Mouse (Mus musculus) liver, postnatal 0 days (tissue): ENCODE results near the gene Pcsk6. TPM values are rescaled to one million over a fixed set of nuclear protein-coding genes. Genes with fewer than 3 reads are reported as not detected.

Experiments
- ATAC-seq: fragments of 200-750 bp; cut with Nextera tagmentation; 2 replicates; pipeline ENCODE4 v1.8.0; 2017; ENCODE audit warnings: mild to moderate bottlenecking, moderate library complexity
- DNase-seq: peaks from one replicate; pipeline ENCODE4 v3.0.0-alpha.2; 2016
- H3K27ac ChIP-seq: fragments of 300-500 bp; sonication (generic); 2 replicates; pipeline ENCODE4 v1.5.1; 2014; ENCODE audit warnings: antibody characterized with exemption, moderate library complexity, mild to moderate bottlenecking, low read depth
- H3K27me3 ChIP-seq: fragments of 300-500 bp; sonication (generic); 2 replicates; pipeline ENCODE4 v1.6.1; 2014; ENCODE audit warnings: low read length, control low read depth, mixed read lengths; ENCODE audit not compliant: insufficient read depth
- H3K36me3 ChIP-seq: fragments of 300-500 bp; sonication (generic); replicated peaks from 2 replicates; pipeline ENCODE4 v1.6.1; 2014; ENCODE audit warnings: mild to moderate bottlenecking, control low read depth, low read length, moderate library complexity, mixed read lengths; ENCODE audit not compliant: insufficient read depth
- H3K4me1 ChIP-seq: fragments of 300-500 bp; sonication (generic); 2 replicates; pipeline ENCODE4 v1.6.1; 2014; ENCODE audit warnings: antibody characterized with exemption, mild to moderate bottlenecking, control low read depth; ENCODE audit not compliant: insufficient read depth
- H3K4me2 ChIP-seq: fragments of 300-500 bp; sonication (generic); 2 replicates; pipeline ENCODE4 v1.6.1; 2014; ENCODE audit warnings: low read depth, mild to moderate bottlenecking, low read length, moderate library complexity, mixed read lengths
- H3K4me3 ChIP-seq: fragments of 300-500 bp; sonication (generic); 2 replicates; pipeline ENCODE4 v1.5.1; 2014; ENCODE audit warnings: low read depth, low read length
- H3K9ac ChIP-seq: fragments of 300-500 bp; sonication (generic); replicated peaks from 2 replicates; pipeline ENCODE4 v1.6.1; 2014; ENCODE audit warnings: mild to moderate bottlenecking, moderate library complexity
- H3K9me3 ChIP-seq: fragments of 300-500 bp; sonication (generic); 2 replicates; pipeline ENCODE4 v1.6.1; 2016; ENCODE audit warnings: mild to moderate bottlenecking, control low read depth, low read length, mixed read lengths
- CTCF ChIP-seq: sonication (generic); IDR thresholded peaks from 2 replicates; pipeline ENCODE4 v1.5.1; 2016; ENCODE audit warnings: antibody characterized with exemption, low read depth
- EP300 ChIP-seq: IDR thresholded peaks from 2 replicates; pipeline ENCODE4 v1.6.1; 2016; ENCODE audit warnings: antibody characterized with exemption, low read depth, mild to moderate bottlenecking
- WGBS: fragments of 180-500 bp; shearing (Covaris S2); extraction: QIAGEN DNeasy Blood & Tissue Kit; methylation state at CpG from one replicate; pipeline ENCODE4 v1.1.7; 2014; ENCODE audit not compliant: insufficient replicate concordance; 5-methylcytosine and 5-hydroxymethylcytosine counted together
- polyA plus RNA-seq: library from polyadenylated mRNA; unstranded; fragments of >200 nt; fragmentation: Nextera tagmentation; extraction: Ambion mirVana; gene quantifications from 2 replicates; pipeline ENCODE4 v1.2.1, GENCODE M21; 2015

Pcsk6 gene
- polyA plus RNA-seq, 1 experiment from 2014 or later: 3.6 TPM

- ATAC-seq: peak; percentile 95
- H3K36me3 ChIP-seq: peaks cover 3% of the 10 kb centered on the region; the same call in 1 of the 2 replicates
- H3K9me3 ChIP-seq: no peaks in the 10 kb centered on the region
- WGBS: 63% methylated on average over 5 of the region's 5 CpGs
- H3K27ac ChIP-seq: peak overlapping the region; percentile 81
- TF ChIP-seq EP300: no peak
- TF ChIP-seq CTCF: no peak
- DNase-seq: peak; percentile 44
- H3K27me3 ChIP-seq: no peaks in the 10 kb centered on the region
- H3K9ac ChIP-seq: no peak overlapping the region
- H3K4me3 ChIP-seq: no peak overlapping the region
- H3K4me1 ChIP-seq: no peaks in the 10 kb centered on the region
- H3K4me2 ChIP-seq: 0 out of 2 replicates have a peak overlapping the region, but pooled peaks have one; percentile 22
Observed at GRCm38 (mm10) chr7:65958105-65958504, 96.6 kb downstream of the Pcsk6 start.

DNA sequence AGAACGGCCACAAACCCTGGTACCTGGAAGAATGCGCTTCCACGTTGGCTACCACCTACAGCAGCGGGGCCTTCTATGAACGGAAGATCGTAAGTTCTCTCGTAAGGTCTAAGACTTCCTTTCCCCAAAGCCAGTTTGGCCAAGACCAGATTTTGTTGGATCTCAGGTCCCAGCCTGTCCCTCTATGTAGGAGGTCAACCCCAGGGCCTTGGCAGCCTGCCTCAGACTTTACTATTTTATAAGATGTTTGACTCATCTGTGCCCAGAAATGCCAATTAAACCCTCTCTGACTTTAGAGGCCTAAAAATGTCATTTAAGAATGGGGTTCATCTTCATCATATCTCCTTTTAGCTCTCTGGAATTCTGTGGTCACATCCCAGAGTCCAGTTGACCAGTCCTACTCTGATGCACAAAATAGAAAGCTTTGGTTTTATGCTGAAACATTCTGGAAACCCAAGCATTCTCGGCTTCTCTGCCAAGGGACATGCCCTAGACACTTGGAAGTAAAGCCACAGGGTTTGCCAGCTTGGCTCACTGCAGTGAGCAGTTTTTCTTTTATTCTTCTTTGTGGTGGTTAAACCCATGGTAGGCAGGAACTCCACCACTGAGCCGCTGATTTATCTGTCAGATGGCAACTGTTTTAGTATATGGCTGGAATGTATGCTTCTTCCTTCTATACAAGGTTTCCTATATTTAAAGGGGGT lies 97.8 kb downstream of the Pcsk6 start:
- H3K27me3 ChIP-seq: no peaks in the 10 kb centered on the region
- H3K36me3 ChIP-seq: peaks cover 5% of the 10 kb centered on the region; the same call in 1 of the 2 replicates
- no peak overlapping the region for H3K4me2 ChIP-seq
- TF ChIP-seq EP300 (no peak), CTCF (no peak)
- no peak overlapping the region for H3K9ac ChIP-seq
- H3K9me3 ChIP-seq: no peaks in the 10 kb centered on the region
- H3K4me1 ChIP-seq: no peaks in the 10 kb centered on the region
- ATAC-seq (no peak), DNase-seq (no peak)
- H3K4me3 ChIP-seq: no peak overlapping the region
- 86% methylated on average over 9 of the region's 9 CpGs for WGBS
- peak overlapping the region; percentile 81 for H3K27ac ChIP-seq

DNA sequence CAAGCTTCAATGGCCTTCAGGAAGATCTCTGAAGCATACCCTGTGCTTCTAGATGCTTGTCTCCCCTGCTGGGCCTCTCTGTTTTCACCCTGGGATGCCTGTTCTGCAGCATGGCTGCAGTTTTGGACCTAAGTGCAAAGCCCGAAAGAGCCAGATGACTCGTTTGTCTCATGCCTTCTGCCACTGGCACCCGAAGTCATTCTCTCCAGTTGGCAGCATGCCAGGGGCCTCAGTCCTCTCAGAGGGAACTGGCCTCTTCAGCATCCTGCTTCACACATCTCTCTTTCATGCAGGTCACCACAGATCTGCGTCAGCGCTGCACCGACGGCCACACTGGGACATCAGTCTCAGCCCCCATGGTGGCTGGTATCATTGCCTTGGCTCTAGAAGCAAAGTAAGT lies 101.1 kb downstream of the Pcsk6 start:
- no peak for TF ChIP-seq CTCF
- TF ChIP-seq EP300: no peak
- WGBS: 83% methylated on average over 7 of the region's 7 CpGs

DNA sequence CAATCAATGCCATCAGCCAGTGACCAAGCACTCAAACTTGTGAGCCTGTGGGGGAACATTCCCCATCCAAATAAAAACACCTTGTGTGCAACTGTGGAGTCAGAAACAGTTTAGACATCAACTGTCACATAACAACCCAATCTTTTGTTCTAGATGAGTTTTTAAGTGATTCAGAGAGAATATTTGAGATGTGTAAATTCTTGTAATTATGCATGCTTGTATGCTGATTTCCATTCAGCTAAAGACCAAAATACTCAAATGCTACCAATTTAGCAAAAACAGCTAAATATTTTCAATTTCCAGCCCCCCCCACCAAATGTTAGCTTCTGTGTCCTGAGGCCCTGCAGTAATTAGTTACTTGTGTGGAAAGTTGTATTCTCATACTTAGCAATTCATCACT lies 102.9 kb downstream of the Pcsk6 start:
- Histone ChIP-seq H3K9me3 (no peaks in the 10 kb centered on the region), H3K27ac (no peak overlapping the region), H3K27me3 (no peaks in the 10 kb centered on the region), H3K4me3 (no peak overlapping the region), H3K36me3 (peaks cover 6% of the 10 kb centered on the region; the same call in 1 of the 2 replicates), H3K9ac (no peak overlapping the region), H3K4me1 (no peaks in the 10 kb centered on the region), H3K4me2 (no peak overlapping the region)
- DNase-seq (no peak), ATAC-seq (no peak)
- TF ChIP-seq EP300: no peak
- no peak for TF ChIP-seq CTCF

More for the DNA sequence above, 101.1 kb downstream of the Pcsk6 start:
- Histone ChIP-seq H3K27me3 (no peaks in the 10 kb centered on the region), H3K9ac (no peak overlapping the region), H3K9me3 (no peaks in the 10 kb centered on the region), H3K36me3 (peaks cover 5% of the 10 kb centered on the region; the same call in 1 of the 2 replicates), H3K4me2 (no peak overlapping the region), H3K4me1 (no peaks in the 10 kb centered on the region), H3K4me3 (no peak overlapping the region), H3K27ac (no peak overlapping the region)
- ATAC-seq: no peak
- DNase-seq: no peak

GRCm38 (mm10) chr7:65971301-65971700 lies 109.8 kb downstream of the Pcsk6 start:
- no peaks in the 10 kb centered on the region for H3K4me1 ChIP-seq
- no peak overlapping the region for H3K4me2 ChIP-seq
- DNase-seq: no peak
- 0 out of 2 replicates have a peak, but pooled peaks cover 3% of the 10 kb centered on the region for H3K36me3 ChIP-seq
- H3K9me3 ChIP-seq: no peaks in the 10 kb centered on the region
- no peak overlapping the region for H3K9ac ChIP-seq
- ATAC-seq: no peak
- H3K27ac ChIP-seq: no peak overlapping the region
- H3K27me3 ChIP-seq: no peaks in the 10 kb centered on the region
- TF ChIP-seq CTCF: no peak
- H3K4me3 ChIP-seq: no peak overlapping the region
- 85% methylated on average over 10 of the region's 10 CpGs for WGBS

- Histone ChIP-seq H3K36me3 (0 out of 2 replicates have a peak, but pooled peaks cover 2% of the 10 kb centered on the region), H3K4me2 (no peak overlapping the region), H3K9me3 (no peaks in the 10 kb centered on the region), H3K27ac (no peak overlapping the region), H3K9ac (no peak overlapping the region), H3K4me3 (no peak overlapping the region), H3K27me3 (no peaks in the 10 kb centered on the region), H3K4me1 (0 out of 2 replicates have a peak, but pooled peaks cover 4% of the 10 kb centered on the region)
- 54% methylated on average over 5 of the region's 5 CpGs for WGBS
- TF ChIP-seq CTCF (no peak), EP300 (no peak)
- DNase-seq (no peak), ATAC-seq (no peak)
Observed at GRCm38 (mm10) chr7:65977286-65977685, 115.8 kb downstream of the Pcsk6 start.
